Mouse (Mus musculus) intestine, embryonic 15.5 days (tissue): Measurements from ENCODE around the gene Epha7. TPM values are rescaled to one million over a fixed set of nuclear protein-coding genes. Genes with fewer than 3 reads are reported as not detected.

Source experiments
- ATAC-seq: fragments of 200-750 bp; cut with Nextera tagmentation; 2 replicates; pipeline ENCODE4 v1.8.0; 2017; ENCODE audit warnings: moderate TSS enrichment, moderate library complexity
- H3K27ac ChIP-seq: fragments of 300-500 bp; sonication (generic); 2 replicates; pipeline ENCODE4 v1.5.1; 2015; ENCODE audit warnings: mild to moderate bottlenecking, inconsistent platforms
- H3K27me3 ChIP-seq: fragments of 300-500 bp; sonication (generic); replicated peaks from 2 replicates; pipeline ENCODE4 v1.6.1; 2015; ENCODE audit warnings: inconsistent platforms
- H3K36me3 ChIP-seq: fragments of 300-500 bp; sonication (generic); 2 replicates; pipeline ENCODE4 v1.6.1; 2015; ENCODE audit warnings: inconsistent platforms
- H3K4me1 ChIP-seq: fragments of 300-500 bp; sonication (generic); replicated peaks from 2 replicates; pipeline ENCODE4 v1.6.1; 2015; ENCODE audit warnings: inconsistent platforms
- H3K4me2 ChIP-seq: fragments of 300-500 bp; sonication (generic); replicated peaks from 2 replicates; pipeline ENCODE4 v1.6.1; 2015; ENCODE audit warnings: mild to moderate bottlenecking, inconsistent platforms
- H3K4me3 ChIP-seq: fragments of 300-500 bp; sonication (generic); replicated peaks from 2 replicates; pipeline ENCODE4 v1.5.1; 2015; ENCODE audit warnings: inconsistent platforms
- H3K9ac ChIP-seq: fragments of 300-500 bp; sonication (generic); 2 replicates; pipeline ENCODE4 v1.6.1; 2015; ENCODE audit warnings: inconsistent platforms
- H3K9me3 ChIP-seq: fragments of 300-500 bp; sonication (generic); 2 replicates; pipeline ENCODE4 v1.6.1; 2016; ENCODE audit warnings: inconsistent platforms
- WGBS: fragments of 180-500 bp; shearing (Covaris S2); methylation state at CpG from one replicate; pipeline ENCODE4 v1.1.7; 2015; 5-methylcytosine and 5-hydroxymethylcytosine counted together
- polyA plus RNA-seq: library from polyadenylated mRNA; unstranded; fragments of >200 nt; fragmentation: Nextera tagmentation; extraction: Ambion mirVana; gene quantifications from 2 replicates; pipeline ENCODE4 v1.2.1, GENCODE M21; 2015

Gene Epha7
- polyA plus RNA-seq, 1 experiment from 2014 or later, result 20.0 TPM

DNA sequence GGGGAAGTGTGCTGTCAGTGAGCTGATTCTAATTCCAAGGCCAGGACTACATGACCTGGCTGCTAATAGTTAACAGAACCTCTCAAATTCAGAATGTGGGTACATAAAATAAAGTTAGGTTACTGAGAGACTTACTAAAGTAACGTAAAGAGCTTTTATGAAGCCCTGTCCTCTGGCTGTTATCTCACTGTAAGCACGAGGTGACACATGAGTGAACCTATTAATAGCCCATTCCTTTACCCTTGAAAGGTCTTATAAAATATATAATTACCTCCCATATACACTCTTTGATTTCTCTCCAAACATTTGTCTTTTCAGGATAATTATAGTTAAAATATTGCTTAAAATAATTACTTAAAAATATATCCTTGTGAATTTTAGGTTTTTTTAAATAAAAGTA is 37.5 kb downstream of the Epha7 start:
- WGBS, result 47% methylated on average over 2 of the region's 2 CpGs

DNA sequence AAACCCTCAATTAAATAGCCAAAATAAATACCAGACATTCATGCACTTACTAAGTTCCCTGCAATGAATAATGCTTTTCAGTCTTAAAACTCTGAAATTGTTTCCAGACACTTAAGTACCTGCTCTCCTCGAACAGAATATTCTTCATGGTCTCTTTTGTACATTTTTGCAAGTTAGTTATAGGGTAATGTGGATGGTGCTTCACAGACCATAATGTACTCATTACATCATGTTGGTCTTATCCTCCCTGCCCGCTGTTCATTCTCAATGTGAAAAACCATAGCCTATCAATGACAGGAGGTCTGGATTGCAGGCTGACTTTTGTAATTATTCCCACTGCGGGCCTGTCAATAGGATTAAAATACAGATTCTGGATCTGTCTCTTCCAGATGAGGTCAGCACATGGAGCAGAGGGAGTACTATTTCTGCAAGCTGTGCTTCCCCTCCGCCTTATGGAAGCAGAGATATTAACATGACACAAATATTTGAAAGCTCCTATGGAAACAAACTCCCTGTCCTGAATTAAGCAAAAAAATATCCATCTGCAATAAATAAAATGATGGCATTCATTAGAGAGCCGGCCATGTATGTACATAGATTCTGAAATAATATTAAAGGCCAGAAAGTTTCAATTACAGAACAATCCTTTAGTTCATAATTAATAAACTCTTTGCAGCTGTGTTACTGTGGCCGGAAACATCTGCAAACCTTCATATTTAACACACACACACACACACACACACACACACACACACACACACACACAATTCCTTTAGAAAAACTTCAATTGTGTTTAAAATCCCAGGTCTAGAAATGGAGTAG is 50.1 kb downstream of the Epha7 start:
- Histone ChIP-seq H3K27ac (no peak overlapping the region), H3K4me2 (no peak overlapping the region), H3K27me3 (no peaks in the 10 kb centered on the region), H3K4me1 (no peaks in the 10 kb centered on the region), H3K36me3 (no peaks in the 10 kb centered on the region), H3K4me3 (no peak overlapping the region), H3K9me3 (no peaks in the 10 kb centered on the region), H3K9ac (no peak overlapping the region)
- 62% methylated on average over 6 of the region's 6 CpGs for WGBS
- no peak for ATAC-seq

More for the DNA sequence above, 37.5 kb downstream of the Epha7 start:
- Histone ChIP-seq H3K27ac (no peak overlapping the region), H3K4me1 (no peaks in the 10 kb centered on the region), H3K9ac (no peak overlapping the region), H3K36me3 (no peaks in the 10 kb centered on the region), H3K9me3 (no peaks in the 10 kb centered on the region), H3K27me3 (no peaks in the 10 kb centered on the region), H3K4me2 (no peak overlapping the region), H3K4me3 (no peak overlapping the region)
- ATAC-seq, result no peak

DNA sequence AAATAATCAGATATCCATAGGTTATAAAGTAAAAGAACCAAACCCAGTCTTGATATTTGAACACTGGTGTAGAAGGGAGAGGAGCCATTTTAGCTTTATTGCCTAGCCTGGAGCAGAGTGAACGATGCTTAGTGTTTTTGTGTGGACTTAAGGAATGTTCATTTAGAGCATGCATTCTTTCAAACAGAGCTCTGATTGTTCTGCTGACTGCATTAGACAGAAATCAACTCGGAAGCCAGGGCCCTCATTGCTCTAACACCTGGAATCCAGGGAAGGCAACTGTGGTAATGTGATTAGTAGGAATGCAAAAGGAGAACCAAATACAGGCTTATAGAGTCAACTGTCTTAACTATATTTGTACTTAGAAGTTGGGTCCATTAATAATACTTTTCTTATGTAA is 53.5 kb downstream of the Epha7 start:
- Histone ChIP-seq H3K36me3 (no peaks in the 10 kb centered on the region), H3K4me3 (no peak overlapping the region), H3K4me2 (no peak overlapping the region), H3K9me3 (no peaks in the 10 kb centered on the region), H3K27me3 (no peaks in the 10 kb centered on the region), H3K4me1 (no peaks in the 10 kb centered on the region), H3K27ac (no peak overlapping the region), H3K9ac (no peak overlapping the region)
- ATAC-seq, result no peak
- WGBS, result 35% methylated on average over 2 of the region's 2 CpGs

DNA sequence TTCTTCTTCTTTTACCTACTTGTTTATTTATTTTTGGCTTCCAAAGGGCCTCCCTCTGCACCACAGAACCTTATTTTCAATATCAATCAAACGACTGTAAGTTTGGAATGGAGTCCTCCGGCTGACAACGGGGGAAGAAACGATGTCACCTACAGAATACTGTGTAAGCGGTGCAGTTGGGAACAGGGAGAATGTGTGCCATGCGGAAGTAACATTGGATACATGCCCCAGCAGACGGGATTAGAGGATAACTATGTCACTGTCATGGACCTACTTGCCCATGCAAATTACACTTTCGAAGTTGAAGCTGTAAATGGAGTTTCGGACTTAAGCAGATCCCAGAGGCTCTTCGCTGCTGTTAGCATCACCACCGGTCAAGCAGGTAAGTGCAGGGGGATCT is 58.7 kb downstream of the Epha7 start:
- Histone ChIP-seq H3K4me1 (no peaks in the 10 kb centered on the region), H3K4me2 (no peak overlapping the region), H3K9me3 (no peaks in the 10 kb centered on the region), H3K27me3 (no peaks in the 10 kb centered on the region), H3K36me3 (no peaks in the 10 kb centered on the region), H3K9ac (no peak overlapping the region), H3K4me3 (no peak overlapping the region), H3K27ac (no peak overlapping the region)
- ATAC-seq, result no peak
- 90% methylated on average over 11 of the region's 11 CpGs for WGBS

DNA sequence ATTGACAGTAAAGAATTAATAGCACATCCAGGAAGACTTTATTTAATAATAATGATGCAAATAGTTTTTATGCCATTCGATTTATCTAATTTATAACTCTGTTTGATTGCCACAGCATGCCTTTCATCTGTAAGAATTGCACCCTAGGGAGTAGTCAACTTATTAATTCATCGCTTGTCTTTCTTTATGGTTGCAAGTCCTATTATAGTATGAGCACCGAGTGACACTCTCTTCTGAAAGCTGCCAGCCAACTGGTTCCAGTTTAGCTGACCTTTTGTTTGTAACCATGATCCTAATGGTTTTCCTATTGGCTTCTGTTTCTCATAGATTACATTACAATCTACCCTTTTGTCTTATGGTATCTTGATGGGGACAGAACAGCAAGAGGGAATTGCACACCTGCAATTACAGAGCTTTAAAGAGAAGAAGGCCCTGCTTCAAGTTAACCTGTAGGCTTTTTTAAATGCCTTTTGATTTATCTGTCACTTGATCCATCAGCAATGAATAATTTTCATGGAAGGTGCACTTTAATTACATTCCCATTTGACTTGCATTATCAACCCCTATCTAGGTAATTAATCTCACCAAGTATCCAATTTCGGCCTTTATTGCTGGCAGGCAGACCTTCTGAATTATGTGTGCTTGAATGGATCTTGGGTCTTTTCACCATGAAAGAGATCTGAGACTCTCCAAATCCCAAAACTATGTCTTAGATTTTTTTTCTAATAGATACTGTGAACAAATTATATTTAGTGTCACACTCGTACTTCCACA is 68.5 kb downstream of the Epha7 start:
- H3K4me2 ChIP-seq, result no peak overlapping the region
- H3K9me3 ChIP-seq, result no peaks in the 10 kb centered on the region
- ATAC-seq, result no peak
- WGBS, result 74% methylated on average over 5 of the region's 5 CpGs
- H3K36me3 ChIP-seq, result no peaks in the 10 kb centered on the region
- H3K27ac ChIP-seq, result no peak overlapping the region
- H3K4me1 ChIP-seq, result no peaks in the 10 kb centered on the region
- no peak overlapping the region for H3K4me3 ChIP-seq
- no peaks in the 10 kb centered on the region for H3K27me3 ChIP-seq
- no peak overlapping the region for H3K9ac ChIP-seq

DNA sequence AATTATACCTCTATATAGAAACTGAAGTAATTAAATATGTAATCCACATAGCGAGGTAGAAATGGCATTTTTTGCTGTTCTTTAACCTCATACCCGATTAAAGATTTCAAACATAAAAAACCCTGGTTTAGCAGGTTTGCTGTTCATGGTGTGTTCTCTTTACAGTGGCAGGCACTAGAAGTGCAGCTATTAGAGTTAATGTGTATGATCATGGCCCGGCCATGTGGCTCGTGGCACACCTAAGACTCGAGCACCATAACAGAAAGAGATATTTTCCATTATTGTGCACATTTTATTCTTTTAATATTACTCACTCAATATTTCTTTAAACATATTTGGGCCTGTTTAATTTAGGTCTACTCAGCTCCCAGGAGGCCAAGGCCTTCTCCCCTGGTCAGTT is 76.7 kb downstream of the Epha7 start:
- WGBS, result 56% methylated on average over 5 of the region's 5 CpGs
- ATAC-seq, result no peak
- H3K4me1 ChIP-seq, result no peaks in the 10 kb centered on the region
- H3K9ac ChIP-seq, result no peak overlapping the region
- H3K4me2 ChIP-seq, result no peak overlapping the region
- no peaks in the 10 kb centered on the region for H3K27me3 ChIP-seq
- no peaks in the 10 kb centered on the region for H3K9me3 ChIP-seq
- no peak overlapping the region for H3K4me3 ChIP-seq
- H3K27ac ChIP-seq, result no peak overlapping the region
- H3K36me3 ChIP-seq, result no peaks in the 10 kb centered on the region

DNA sequence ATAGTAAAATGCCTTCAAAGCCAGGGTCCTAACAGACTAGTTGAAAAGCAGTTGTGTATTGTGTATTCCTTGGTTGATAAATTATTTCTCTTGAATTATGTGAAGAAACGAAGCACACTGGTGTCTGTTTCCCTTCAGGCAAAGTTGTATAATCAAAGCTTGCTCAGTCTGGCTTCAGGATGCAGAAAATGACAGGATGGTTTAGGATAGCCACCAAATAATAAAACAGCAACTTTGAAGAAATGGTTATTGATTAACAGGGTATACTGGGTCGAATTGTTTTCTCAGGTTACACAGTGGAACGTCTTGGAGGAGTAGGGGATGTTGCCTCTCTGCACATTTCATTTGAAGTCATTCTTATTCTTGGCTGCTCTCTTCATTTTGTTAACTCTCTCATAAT is 77.2 kb downstream of the Epha7 start:
- no peak for ATAC-seq

DNA sequence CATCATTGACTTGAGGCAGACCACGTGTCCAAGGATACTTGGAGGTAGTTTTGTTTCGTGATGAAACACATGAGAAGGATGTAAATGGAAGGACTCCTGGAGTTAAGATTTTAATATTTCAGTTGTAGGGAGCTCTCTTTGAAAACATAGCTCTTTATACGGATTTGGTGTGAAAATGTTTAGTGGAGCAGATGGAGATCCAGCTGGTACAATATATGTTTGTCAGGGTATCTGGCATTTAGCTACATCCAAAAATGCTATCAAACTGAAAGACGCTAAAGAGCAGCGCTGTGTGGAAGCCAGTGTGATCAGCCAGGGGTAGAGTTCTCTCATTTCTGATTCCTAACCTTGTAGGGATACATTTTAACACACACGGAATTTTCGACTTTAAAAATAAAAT is 82.5 kb downstream of the Epha7 start:
- Histone ChIP-seq H3K4me3 (no peak overlapping the region), H3K36me3 (no peaks in the 10 kb centered on the region), H3K4me1 (no peaks in the 10 kb centered on the region), H3K27me3 (no peaks in the 10 kb centered on the region), H3K9me3 (no peaks in the 10 kb centered on the region), H3K4me2 (no peak overlapping the region), H3K9ac (no peak overlapping the region), H3K27ac (no peak overlapping the region)
- WGBS, result 88% methylated on average over 7 of the region's 7 CpGs
- ATAC-seq, result no peak

More for the DNA sequence above, 77.2 kb downstream of the Epha7 start:
- 18% methylated on average over 3 of the region's 3 CpGs for WGBS
- Histone ChIP-seq H3K27me3 (no peaks in the 10 kb centered on the region), H3K4me3 (no peak overlapping the region), H3K9me3 (no peaks in the 10 kb centered on the region), H3K27ac (no peak overlapping the region), H3K9ac (no peak overlapping the region), H3K4me1 (no peaks in the 10 kb centered on the region), H3K36me3 (no peaks in the 10 kb centered on the region), H3K4me2 (no peak overlapping the region)

DNA sequence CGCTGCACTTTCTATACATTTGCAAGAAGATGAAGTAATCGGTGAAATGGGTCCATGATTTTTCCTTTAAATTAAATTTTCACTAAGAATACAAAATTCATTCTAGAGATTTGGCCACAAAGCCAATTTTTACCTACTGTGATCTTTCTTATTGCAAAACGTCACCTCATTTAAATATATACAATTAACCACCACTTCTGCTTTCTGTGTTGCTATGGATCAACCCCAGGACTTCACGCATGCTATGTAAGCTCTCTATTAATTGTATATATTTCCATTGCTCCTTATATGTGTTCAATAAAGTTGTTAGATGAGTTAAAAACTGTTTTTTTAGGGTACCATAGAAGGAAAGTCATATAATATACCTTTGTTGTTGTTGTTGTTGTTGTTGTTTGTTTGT is 86.4 kb downstream of the Epha7 start:
- H3K27me3 ChIP-seq, result no peaks in the 10 kb centered on the region
- H3K9me3 ChIP-seq, result no peaks in the 10 kb centered on the region
- WGBS, result 93% methylated on average over 4 of the region's 4 CpGs
- no peaks in the 10 kb centered on the region for H3K36me3 ChIP-seq
- no peak overlapping the region for H3K4me3 ChIP-seq
- H3K9ac ChIP-seq, result no peak overlapping the region
- no peaks in the 10 kb centered on the region for H3K4me1 ChIP-seq
- H3K4me2 ChIP-seq, result no peak overlapping the region
- H3K27ac ChIP-seq, result no peak overlapping the region
- ATAC-seq, result no peak

DNA sequence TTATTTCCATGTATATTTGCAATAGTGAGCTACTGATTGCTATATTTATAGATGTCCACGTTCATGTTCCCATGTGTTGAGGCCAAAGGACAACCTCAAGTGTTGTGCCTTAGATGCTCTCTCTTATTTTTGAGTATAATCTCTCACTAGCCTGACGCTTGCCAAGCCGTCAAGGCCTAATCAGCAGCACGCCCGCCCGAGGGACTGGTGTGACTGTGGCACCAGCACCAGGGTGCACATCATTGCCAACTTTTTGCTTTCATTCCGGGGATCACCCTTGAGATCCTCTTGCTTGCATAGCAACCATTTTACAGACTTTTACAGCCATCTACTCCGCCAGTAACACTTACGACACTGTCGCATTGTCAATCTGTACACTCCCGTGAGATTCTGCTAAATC is 86.9 kb downstream of the Epha7 start:
- H3K27ac ChIP-seq, result no peak overlapping the region
- ATAC-seq, result no peak
- no peak overlapping the region for H3K9ac ChIP-seq
- WGBS, result 91% methylated on average over 11 of the region's 11 CpGs
- no peak overlapping the region for H3K4me3 ChIP-seq
- H3K9me3 ChIP-seq, result no peaks in the 10 kb centered on the region
- no peaks in the 10 kb centered on the region for H3K4me1 ChIP-seq
- no peak overlapping the region for H3K4me2 ChIP-seq
- H3K36me3 ChIP-seq, result no peaks in the 10 kb centered on the region
- no peaks in the 10 kb centered on the region for H3K27me3 ChIP-seq

DNA sequence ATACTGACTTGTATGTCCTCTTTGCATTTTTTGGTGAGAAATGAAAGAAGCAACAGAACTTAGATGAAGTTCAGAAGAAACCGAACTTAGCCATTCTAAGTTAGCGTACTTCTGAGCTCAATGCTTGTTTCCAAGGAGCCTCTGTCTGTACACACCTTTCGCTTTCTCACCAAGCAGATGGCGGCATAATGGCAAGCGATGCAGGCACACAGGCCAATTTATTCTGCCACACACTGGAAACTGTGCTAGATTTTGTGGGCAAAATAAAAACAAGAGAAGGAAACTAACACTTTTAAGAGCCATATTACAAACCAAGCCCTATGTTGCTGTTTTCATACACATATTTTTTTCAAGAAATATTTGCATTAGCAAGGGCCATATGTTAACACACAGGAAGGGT is 88.6 kb downstream of the Epha7 start:
- 92% methylated on average over 5 of the region's 5 CpGs for WGBS
- Histone ChIP-seq H3K4me1 (no peaks in the 10 kb centered on the region), H3K9me3 (no peaks in the 10 kb centered on the region), H3K4me2 (no peak overlapping the region), H3K9ac (no peak overlapping the region), H3K4me3 (no peak overlapping the region), H3K27ac (no peak overlapping the region), H3K36me3 (no peaks in the 10 kb centered on the region), H3K27me3 (no peaks in the 10 kb centered on the region)
- ATAC-seq, result no peak

DNA sequence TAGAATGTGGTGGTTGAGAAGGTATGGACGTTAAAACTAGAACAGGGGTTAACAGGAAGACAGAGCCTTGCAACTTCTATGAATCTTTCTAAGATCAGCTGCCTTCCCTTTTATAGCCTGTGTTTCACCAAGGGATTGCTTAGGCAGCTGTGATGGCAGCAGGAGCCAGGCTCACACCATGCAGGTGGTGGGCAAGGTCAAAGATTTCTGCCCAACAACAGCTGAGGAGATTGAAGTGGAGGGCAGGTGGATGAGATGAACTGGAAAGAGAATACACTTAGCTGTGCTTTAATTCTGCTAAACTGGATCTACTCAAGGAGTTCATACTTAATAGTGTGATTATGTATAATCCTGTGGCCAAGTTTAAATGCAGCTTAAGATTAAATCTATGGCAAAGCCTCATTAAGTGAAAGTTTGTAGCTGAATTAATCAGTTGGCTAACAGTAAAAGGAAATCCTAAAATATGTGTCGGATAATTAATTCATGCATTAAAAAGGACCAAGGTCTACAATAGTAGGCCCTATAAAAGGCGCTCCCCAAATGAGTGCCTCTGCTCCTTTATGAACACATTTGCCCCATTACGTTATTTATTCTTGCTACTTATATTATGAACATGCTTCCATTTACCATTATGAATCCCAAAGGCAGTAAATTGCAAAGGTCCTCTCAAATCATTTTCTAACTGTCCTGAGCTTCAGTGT is 89.2 kb downstream of the Epha7 start:
- Histone ChIP-seq H3K36me3 (no peaks in the 10 kb centered on the region), H3K27me3 (no peaks in the 10 kb centered on the region), H3K27ac (no peak overlapping the region), H3K4me3 (no peak overlapping the region), H3K9me3 (no peaks in the 10 kb centered on the region), H3K4me2 (no peak overlapping the region), H3K9ac (no peak overlapping the region), H3K4me1 (no peaks in the 10 kb centered on the region)
- no peak for ATAC-seq
- 94% methylated on average over 4 of the region's 4 CpGs for WGBS
